Mouse (Mus musculus): Measurements from ENCODE around the gene Rnf180.

Rnf180 gene

DNA sequence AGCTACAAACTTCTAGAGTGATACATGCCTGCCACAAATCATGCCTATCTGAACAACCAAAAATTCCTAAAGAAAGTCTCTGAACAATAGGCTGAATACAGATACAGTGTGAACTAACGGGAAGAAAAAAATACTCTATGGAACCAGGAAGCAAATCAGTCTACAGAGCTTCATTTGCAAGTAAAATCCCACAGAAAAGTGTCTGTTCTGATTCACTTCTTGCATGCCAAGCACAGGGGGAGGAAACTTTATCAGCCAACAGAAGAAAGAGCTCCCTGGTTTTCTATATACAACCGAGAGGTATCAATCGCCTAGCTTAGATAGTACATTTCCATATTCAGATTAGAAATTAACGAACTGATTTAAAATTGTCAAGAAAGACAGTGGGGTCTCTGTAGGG lies 43.8 kb downstream of the Rnf180 start:
- DNase-seq (ENCODE audit: low read depth in 2 of 2, low spot score in 2 of 2) = no peak

GRCm38 (mm10) chr13:105250264-105250663 lies 44.4 kb downstream of the Rnf180 start:
- no peak for DNase-seq (ENCODE audit: low read depth in 2 of 2, low spot score in 2 of 2)

DNA sequence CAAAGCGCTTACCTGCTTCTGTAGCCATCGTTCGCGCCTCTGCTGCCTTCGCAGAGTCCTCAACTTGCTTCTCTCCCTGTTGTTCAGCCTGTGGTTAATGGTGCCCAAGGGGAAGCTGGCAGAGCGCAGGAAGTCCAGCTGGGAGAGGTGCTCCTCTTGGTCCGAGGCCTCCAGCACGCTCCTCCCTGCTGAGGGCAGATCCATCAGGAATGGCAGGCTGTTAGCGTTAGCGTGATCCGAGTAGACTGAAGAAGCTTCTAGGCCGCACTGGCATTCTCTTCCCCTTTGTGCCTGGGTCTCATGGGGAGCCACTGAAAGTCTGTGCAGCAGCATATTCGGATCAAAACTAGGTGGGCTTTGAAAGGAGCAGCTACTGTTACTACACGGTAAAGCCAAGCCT lies 45.0 kb downstream of the Rnf180 start:
- DNase-seq (ENCODE audit: low read depth in 2 of 2, low spot score in 2 of 2) = no peak

DNA sequence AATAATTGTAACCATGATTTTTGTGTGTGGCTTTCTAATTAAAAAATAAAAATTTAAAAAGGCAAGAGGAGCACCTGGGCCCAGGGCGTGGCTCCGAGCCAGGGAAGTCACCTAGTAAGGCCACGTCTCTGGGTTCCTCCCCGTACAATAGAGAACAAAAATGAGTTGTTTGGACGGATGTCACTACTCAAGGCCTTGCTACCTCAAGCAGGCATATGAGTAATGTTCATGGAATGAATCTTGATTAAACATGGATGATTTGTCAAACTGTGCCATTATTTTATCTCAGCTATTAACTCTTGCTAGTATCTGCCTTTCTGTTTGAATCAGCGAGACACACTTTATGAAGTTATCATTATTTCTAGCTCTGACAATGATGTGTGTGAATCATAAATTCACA lies 46.9 kb downstream of the Rnf180 start:
- DNase-seq (ENCODE audit: low read depth in 2 of 2, low spot score in 2 of 2) = no peak

DNA sequence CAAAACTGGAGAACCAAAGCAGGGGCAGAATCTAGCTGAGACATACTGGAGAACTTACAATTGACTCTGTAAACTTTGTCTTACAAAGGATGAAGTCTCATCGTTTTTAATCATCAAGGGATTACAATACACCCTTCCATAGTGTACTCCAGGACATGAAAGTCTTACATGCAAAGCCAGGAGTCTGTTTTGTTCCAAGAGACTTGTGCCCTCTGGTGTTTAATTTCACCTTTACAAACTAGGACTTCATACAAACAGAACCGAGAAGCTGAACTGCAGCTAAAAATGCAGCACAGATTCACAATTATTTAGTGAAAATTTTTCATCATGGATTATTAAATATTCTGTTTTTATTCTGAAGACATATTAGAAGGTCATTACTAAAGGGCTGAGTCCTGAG lies 53.8 kb downstream of the Rnf180 start:
- DNase-seq (ENCODE audit: low read depth in 2 of 2, low spot score in 2 of 2) = no peak

DNA sequence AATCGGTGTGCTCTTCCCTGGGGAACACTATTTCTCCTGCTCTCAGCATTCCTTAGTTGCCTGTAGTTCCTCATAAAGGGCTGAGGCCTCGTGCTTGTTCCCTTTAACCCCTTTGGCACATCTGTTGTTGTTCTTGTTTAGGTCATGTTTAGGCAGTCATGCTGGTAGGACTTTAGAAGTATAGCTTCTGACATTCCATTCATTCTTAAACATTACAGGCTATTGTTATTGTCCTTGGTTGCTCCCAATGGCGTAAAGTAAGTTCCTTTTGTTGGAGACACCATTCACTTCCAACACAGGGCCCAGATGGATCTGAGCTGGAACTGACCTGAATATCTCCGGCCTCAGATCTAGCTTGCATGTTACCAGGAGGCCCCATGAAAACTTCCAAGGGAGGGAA lies 67.5 kb downstream of the Rnf180 start:
- no peak for DNase-seq (ENCODE audit: low read depth in 2 of 2, low spot score in 2 of 2)

DNA sequence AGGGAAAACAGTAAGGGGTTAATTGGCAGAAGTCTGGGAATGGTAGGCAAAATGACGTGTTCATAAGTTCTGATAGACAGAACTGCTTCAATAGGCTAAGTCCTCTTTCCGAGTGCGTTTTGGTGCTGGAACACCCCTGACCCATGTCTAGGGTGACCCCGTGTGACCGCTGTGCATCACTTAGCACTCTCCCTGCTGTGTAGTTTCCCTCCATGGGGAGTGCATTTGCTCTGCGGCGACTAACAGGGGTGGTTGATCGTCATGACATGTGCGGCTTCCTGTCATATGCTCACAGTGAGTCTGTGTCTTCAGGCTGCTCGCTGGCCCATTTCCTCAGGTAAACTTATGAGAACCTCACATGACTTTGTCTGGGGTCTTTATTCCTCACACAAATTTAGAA lies 70.6 kb downstream of the Rnf180 start:
- no peak for DNase-seq (ENCODE audit: low read depth in 2 of 2, low spot score in 2 of 2)

- DNase-seq (ENCODE audit: low read depth in 2 of 2, low spot score in 2 of 2) = no peak
Measured at GRCm38 (mm10) chr13:105223147-105223546, 71.5 kb downstream of the Rnf180 start.

- no peak for DNase-seq (ENCODE audit: low read depth in 2 of 2, low spot score in 2 of 2)
Measured at GRCm38 (mm10) chr13:105222016-105222725, 72.4 kb downstream of the Rnf180 start.

DNA sequence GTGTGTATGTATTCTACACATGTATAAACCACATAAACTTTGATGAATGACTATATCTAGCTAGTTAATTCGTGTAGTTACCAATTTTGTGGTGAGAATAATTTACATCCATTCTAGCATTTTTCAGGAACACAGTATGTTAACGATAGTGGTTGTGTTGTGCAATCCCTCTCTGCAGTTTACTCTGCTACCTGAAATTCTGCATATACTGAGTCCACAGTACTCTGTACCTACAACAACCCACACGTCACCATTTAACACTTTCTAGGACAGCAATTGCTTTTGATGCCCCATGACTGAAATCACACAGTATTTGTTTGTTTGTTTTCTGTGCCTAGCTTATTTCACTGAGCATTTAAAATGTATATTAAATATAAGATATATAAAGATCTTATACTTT lies 83.9 kb downstream of the Rnf180 start:
- DNase-seq (ENCODE audit: low read depth in 2 of 2, low spot score in 2 of 2) = no peak

- DNase-seq (ENCODE audit: low read depth in 2 of 2, low spot score in 2 of 2) = no peak
Measured at GRCm38 (mm10) chr13:105203851-105204250, 90.8 kb downstream of the Rnf180 start.

DNA sequence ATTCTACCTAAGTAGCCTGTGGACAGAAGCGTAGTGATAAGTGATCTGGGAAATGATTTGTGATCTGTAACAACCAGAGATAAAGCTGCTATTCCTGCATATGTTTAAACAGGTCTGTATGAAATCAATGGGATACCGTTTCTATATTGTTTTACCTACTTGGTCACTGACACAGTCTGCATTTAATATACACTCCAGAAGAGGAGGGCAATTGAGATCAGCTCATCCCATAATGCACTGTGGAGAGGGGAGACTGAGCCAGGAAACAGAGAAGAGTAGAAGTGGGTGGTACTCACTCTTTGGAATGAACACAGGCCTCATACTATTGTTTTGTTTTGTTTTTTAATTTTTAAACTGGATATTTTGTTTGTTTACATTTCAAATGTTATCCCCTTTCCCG lies 96.0 kb downstream of the Rnf180 start:
- no peak for DNase-seq (ENCODE audit: low read depth in 2 of 2, low spot score in 2 of 2)

DNA sequence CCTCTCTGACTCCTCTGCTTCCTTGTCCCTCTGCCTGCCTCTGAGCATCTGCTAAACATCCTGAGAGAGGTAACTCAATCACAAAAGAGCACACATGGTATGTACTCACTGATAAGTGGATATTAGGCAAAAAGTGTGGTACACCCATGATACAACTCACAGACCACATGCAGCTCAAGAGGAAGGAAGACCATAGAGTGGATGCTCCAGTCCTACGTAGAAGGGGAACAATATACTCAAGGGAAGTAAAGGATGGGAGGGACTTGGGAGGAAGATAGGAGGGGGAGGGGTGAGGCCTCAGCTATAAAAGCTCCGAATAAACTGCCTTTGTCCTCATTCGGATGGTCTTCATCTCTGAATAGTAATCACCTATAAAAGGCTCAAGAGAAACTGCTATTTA lies 96.6 kb downstream of the Rnf180 start:
- no peak for DNase-seq (ENCODE audit: low read depth in 2 of 2, low spot score in 2 of 2)

- no peak for DNase-seq (ENCODE audit: low read depth in 2 of 2, low spot score in 2 of 2)
Measured at GRCm38 (mm10) chr13:105193583-105193982, 101.0 kb downstream of the Rnf180 start.

- DNase-seq (ENCODE audit: low read depth in 2 of 2, low spot score in 2 of 2) = no peak
Measured at GRCm38 (mm10) chr13:105188730-105189129, 105.9 kb downstream of the Rnf180 start.

DNA sequence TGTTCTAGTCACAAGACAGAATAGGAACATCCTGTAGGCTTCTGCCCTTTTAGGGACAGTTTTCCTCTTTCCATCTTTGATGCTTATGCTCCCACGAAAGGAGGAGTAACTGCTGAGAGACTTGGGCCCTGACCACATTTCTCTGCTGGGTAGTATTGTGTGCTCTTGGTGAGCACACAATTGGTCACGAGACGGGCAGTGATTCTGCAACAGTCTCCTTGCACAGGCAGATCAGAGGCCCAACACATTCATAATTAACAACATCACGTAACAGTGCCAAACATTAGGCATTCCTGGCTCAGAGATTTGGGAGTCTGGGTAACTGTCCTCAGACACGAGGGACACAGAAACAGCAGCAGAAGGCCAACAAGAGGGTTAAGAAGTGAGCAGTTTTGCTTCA lies 113.8 kb downstream of the Rnf180 start:
- no peak for DNase-seq (ENCODE audit: low read depth in 2 of 2, low spot score in 2 of 2)

DNA sequence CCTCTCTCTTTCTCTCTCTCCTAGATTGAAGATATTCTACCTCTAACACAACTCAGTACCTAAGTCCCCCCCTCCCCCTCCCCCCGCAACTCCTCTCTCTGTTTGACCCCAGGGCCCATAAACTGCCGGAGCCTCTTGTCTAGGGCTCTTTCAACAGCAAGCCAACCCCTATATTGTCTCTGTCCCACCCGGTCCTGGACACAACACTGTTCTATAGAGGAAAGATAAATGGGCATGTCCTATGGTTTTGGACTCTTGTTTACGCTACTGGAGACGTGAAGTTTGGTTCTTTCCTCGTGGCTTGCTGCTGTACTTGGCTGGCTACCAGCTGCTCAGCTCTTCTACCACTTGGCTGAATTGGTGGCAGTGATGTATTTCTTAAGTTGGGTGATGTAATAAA lies 129.2 kb downstream of the Rnf180 start:
- DNase-seq (ENCODE audit: low read depth in 2 of 2, low spot score in 2 of 2) = no peak

DNA sequence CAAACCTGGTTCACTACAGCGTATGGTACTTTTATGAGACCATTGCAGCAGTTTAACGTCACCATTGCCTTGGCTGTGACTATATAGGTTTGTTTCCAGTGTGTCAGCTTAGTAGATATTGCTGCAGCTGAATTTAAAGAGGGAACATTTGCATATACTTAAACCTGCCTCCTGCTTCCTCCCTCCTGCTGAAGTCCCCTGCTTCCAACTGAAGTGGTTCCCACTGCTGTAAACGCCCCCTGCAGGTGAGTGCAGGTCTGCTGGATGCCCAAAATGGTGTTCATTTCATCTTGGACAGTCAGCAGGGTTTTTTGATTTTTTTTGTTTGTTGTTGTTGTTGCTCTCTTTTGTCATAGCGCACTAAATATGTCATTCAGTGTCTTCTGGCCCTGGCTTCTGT lies 140.7 kb downstream of the Rnf180 start:
- no peak for DNase-seq (ENCODE audit: low read depth in 2 of 2, low spot score in 2 of 2)

GRCm38 (mm10) chr13:105150006-105150405 lies 144.6 kb downstream of the Rnf180 start:
- DNase-seq (ENCODE audit: low read depth in 2 of 2, low spot score in 2 of 2) = no peak

- no peak for DNase-seq (ENCODE audit: low read depth in 2 of 2, low spot score in 2 of 2)
Measured at GRCm38 (mm10) chr13:105147795-105148418, 146.7 kb downstream of the Rnf180 start.

DNA sequence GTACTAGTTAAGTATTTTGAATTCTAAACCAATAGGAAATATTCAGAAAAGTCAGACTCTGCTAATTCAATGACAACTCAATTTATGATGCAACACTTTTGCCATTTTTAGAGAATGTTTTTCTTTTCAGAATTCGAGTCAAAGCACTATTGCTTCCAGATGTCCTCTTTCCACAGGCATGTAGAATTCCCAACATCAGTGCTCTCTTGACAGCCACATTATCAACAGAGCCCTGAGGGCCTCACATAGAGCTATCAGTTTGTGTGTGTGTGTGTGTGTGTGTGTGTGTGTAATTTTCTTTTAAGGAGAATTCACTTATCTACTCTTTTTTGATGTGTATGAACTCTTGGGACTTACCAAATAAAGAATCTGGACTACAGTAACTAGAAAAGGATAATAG lies 147.8 kb downstream of the Rnf180 start:
- DNase-seq (ENCODE audit: low read depth in 2 of 2, low spot score in 2 of 2) = no peak

GRCm38 (mm10) chr13:105139881-105140280 lies 154.7 kb downstream of the Rnf180 start:
- DNase-seq (ENCODE audit: low read depth in 2 of 2, low spot score in 2 of 2) = no peak

DNA sequence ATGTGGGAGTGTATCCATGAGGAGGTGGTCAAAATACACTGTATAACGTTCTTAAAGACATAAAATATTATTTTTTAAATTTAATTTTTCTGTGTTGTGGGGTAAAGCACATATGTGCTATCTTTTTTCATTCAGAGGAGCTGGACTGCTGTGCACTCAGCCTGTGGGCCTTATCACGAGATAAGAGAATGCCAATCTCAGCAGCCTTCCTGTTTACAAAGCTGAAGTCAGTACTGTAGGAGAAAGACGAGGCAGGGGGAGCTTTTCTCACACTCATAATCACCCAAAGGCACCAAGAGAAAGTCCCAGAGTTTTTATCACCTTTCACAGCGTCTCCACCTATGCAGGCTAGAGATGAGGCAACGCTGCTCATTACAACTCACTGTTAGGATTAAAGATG lies 160.2 kb downstream of the Rnf180 start:
- DNase-seq (ENCODE audit: low read depth in 2 of 2, low spot score in 2 of 2) = no peak
